Mouse (Mus musculus) heart, postnatal 0 days (tissue): Measurements from ENCODE around the gene March1.

ENCODE experiments used
- CTCF ChIP-seq: IDR thresholded peaks from 2 replicates; pipeline ENCODE4 v1.5.1; 2016; ENCODE audit warnings: antibody characterized with exemption, control low read depth, low read depth
- EP300 ChIP-seq: IDR thresholded peaks from 2 replicates; pipeline ENCODE4 v1.6.1; 2016; ENCODE audit warnings: antibody characterized with exemption, low read depth

DNA sequence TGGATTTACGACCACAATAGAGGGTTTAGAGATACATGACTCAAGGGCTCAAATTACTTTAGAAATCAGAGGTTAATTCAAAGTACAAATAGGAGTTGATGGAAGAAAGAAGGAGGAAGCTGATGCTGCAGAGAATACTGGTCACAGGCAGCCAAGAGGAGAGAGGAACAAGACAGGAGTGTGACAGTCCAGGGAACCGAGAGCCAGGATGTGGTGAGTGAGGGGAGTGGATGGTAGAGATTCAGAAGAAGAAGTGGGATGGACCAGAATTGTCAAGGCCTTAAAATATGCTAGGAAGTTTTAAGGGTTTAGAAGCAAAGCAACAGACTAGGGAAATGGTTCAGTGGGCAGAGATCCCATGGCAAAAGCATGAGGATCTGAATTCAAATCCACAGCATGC is 771.0 kb downstream of the March1 start:
- TF ChIP-seq CTCF (no peak), EP300 (no peak)
